Mouse (Mus musculus) G1E (cell line): Measurements from ENCODE around the gene Iars2.

ENCODE experiments used
- CTCF ChIP-seq: IDR thresholded peaks from 2 replicates; pipeline ENCODE4 v1.5.1; 2012; ENCODE audit warnings: low read depth, low read length, inconsistent platforms, mixed read lengths
- GATA1 ChIP-seq: IDR thresholded peaks from 2 replicates; pipeline ENCODE4 v1.6.1; 2012; ENCODE audit warnings: borderline replicate concordance, low read length, inconsistent platforms, mixed read lengths
- GATA2 ChIP-seq: IDR thresholded peaks from 2 replicates; pipeline ENCODE4 v1.6.1; 2012; ENCODE audit warnings: low read depth, low read length, inconsistent platforms, borderline replicate concordance
- POLR2AphosphoS5 ChIP-seq: IDR thresholded peaks from 2 replicates; pipeline ENCODE4 v1.6.1; 2012; ENCODE audit warnings: low read depth, low read length, inconsistent platforms; ENCODE audit not compliant: insufficient replicate concordance
- TAL1 ChIP-seq: conservative IDR thresholded peaks from 2 replicates; pipeline ENCODE4 v1.6.1; 2012; ENCODE audit warnings: low read depth, low read length, inconsistent platforms, mixed read lengths

DNA sequence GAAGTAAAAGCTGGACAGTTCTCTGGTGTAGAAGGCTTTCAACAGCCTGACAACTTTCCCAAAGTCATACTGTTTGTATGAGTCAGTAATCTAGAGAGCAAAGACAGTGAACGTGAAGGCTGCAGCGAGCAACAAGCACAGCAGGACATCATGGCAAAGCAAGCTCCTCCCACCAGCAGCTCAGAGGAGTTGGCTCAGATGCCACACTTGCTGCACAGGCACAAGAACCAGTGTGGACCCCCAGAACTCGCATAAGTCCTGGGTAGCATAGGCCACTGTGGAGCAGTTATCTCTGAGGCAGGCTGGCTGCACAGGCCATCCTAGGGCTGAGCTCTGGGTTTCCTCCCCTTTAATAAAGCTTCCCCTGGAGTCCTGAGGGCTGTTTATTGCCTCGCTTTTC lies 37.9 kb downstream of the Iars2 start:
- no peak for TF ChIP-seq GATA1
- no peak for TF ChIP-seq CTCF
- TF ChIP-seq POLR2AphosphoS5: no peak
- TF ChIP-seq TAL1: no peak
- TF ChIP-seq GATA2: no peak
